7 mouse cellular contexts compared by ENCODE assay signal in the genomic region with DNA sequence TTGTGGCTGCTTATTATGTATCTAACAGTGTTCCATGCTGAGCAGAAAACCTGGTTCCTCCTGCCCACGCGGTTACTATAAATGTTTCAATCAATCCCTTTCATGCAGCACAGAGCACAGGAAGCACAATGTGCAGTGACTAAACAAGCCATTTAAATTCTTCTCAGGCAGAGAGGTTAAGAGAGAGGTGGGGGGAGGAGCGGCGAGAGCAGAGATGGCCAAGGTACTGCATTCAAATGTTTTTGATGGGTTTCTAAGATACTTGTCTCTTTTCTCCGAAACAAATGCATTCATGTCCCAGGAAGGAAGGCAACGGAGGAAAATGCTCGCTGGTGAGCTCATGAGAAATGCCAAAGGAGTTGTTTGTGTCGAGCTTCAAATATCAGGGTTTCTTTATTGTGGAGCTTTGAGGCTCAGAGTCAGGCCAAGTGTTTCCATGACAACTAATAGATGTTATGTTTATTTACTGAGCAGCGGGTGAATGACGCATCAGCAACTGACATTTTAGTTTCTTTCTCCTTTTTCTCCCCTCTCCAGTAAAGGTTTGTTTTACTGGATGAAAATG.
DNase-seq lines count a peak whose midpoint lies in the region; ATAC-seq and TF ChIP-seq lines count a peak whose summit lies in the region.

No protein-coding gene starts in this region.

- peak; percentile 91 for ATAC-seq in forebrain, embryonic 15.5 days (replicated peaks)
- ATAC-seq in intestine, embryonic 15.5 days, result peak; percentile 39; the same call in 1 of the 2 replicates
- ATAC-seq in limb, embryonic 14.5 days (ENCODE audit: low FRiP score, low read depth), result peak; percentile 42; the same call in 1 of the 2 replicates

- peak overlapping the region; percentile 22 for H3K4me2 ChIP-seq in forebrain, embryonic 15.5 days (replicated peaks)
- peak overlapping the region; percentile 31 for H3K4me2 ChIP-seq in intestine, embryonic 15.5 days (replicated peaks)
- H3K4me2 ChIP-seq in limb, embryonic 14.5 days (replicated peaks; ENCODE audit: low read depth, low read length, severe bottlenecking), result peak overlapping the region; percentile 31

- no peaks in the 10 kb centered on the region for H3K36me3 ChIP-seq in forebrain, embryonic 15.5 days
- H3K36me3 ChIP-seq in intestine, embryonic 15.5 days, result no peaks in the 10 kb centered on the region
- no peaks in the 10 kb centered on the region for H3K36me3 ChIP-seq in limb, embryonic 14.5 days (ENCODE audit: control insufficient read depth, insufficient read depth, low read length)

- H3K9me3 ChIP-seq in forebrain, embryonic 15.5 days, result no peaks in the 10 kb centered on the region
- H3K9me3 ChIP-seq in intestine, embryonic 15.5 days, result no peaks in the 10 kb centered on the region
- no peaks in the 10 kb centered on the region for H3K9me3 ChIP-seq in limb, embryonic 14.5 days (ENCODE audit: control insufficient read depth, low read length)

- peaks cover 31% of the 10 kb centered on the region for H3K4me1 ChIP-seq in forebrain, embryonic 15.5 days
- H3K4me1 ChIP-seq in intestine, embryonic 15.5 days (replicated peaks), result peaks cover 7% of the 10 kb centered on the region; the same call in 1 of the 2 replicates
- H3K4me1 ChIP-seq in limb, embryonic 14.5 days (ENCODE audit: control insufficient read depth, insufficient read depth, low read length), result peaks cover 21% of the 10 kb centered on the region

- no peaks in the 10 kb centered on the region for H3K27me3 ChIP-seq in forebrain, embryonic 15.5 days
- H3K27me3 ChIP-seq in intestine, embryonic 15.5 days (replicated peaks), result no peaks in the 10 kb centered on the region
- no peaks in the 10 kb centered on the region for H3K27me3 ChIP-seq in limb, embryonic 14.5 days (ENCODE audit: control insufficient read depth, insufficient read depth, low read length)

- WGBS in forebrain, embryonic 15.5 days, result under 1% methylated on average over 10 of the region's 10 CpGs
- WGBS in intestine, embryonic 15.5 days, result 10% methylated on average over 10 of the region's 10 CpGs
- WGBS in limb, embryonic 14.5 days, result 8% methylated on average over 10 of the region's 10 CpGs

- H3K27ac ChIP-seq in forebrain, embryonic 15.5 days (replicated peaks), result peak overlapping the region; percentile 90
- H3K27ac ChIP-seq in intestine, embryonic 15.5 days, result no peak overlapping the region
- 0 out of 2 replicates have a peak overlapping the region, but pooled peaks have one; percentile 35 for H3K27ac ChIP-seq in limb, embryonic 14.5 days (replicated peaks; ENCODE audit: low read depth, low read length)

- peak; percentile 41 for DNase-seq in R1 (ENCODE audit: low read depth, low spot score)
- peak; percentile 16 for DNase-seq in cerebellum, adult 11-12 months
- peak; percentile 62 for DNase-seq in limb, embryonic 14.5 days (ENCODE audit: low spot score)
- peak; percentile 66 for DNase-seq in retina, embryonic 14.5 days (ENCODE audit: low spot score)
- no peak for DNase-seq in gastrocnemius, adult 18-20 months (ENCODE audit: low spot score)

- no peak overlapping the region for H3K4me3 ChIP-seq in forebrain, embryonic 15.5 days
- no peak overlapping the region for H3K4me3 ChIP-seq in intestine, embryonic 15.5 days (replicated peaks)
- H3K4me3 ChIP-seq in limb, embryonic 14.5 days (replicated peaks; ENCODE audit: low read length), result no peak overlapping the region

- no peak for TF ChIP-seq POLR2A in limb, embryonic 14.5 days (IDR thresholded peaks at IDR 0.05; ENCODE audit: borderline replicate concordance, extremely low read depth, insufficient read depth, insufficient read length)

- H3K9ac ChIP-seq in forebrain, embryonic 15.5 days (replicated peaks), result peak overlapping the region; percentile 7
- H3K9ac ChIP-seq in intestine, embryonic 15.5 days, result no peak overlapping the region
- H3K9ac ChIP-seq in limb, embryonic 14.5 days (ENCODE audit: low read depth, low read length, severe bottlenecking), result no peak overlapping the region

Comparison
In these comparisons a context has a peak if more than half of its experiments do, and no peak if none do; other contexts are left out.
1. ATAC-seq: peak in every context shown above with its lines; median percentile 91 in forebrain, embryonic 15.5 days; 42 in limb, embryonic 14.5 days; 39 in intestine, embryonic 15.5 days.